Mouse (Mus musculus) neural tube, embryonic 15.5 days (tissue): ENCODE data around the gene Fam107b. TPM values are rescaled to one million over a fixed set of nuclear protein-coding genes. Genes with fewer than 3 reads are reported as not detected.

Experiments
- ATAC-seq: fragments of 200-750 bp; cut with Nextera tagmentation; 2 replicates; pipeline ENCODE4 v1.8.0; 2017; ENCODE audit warnings: mild to moderate bottlenecking, moderate TSS enrichment, moderate library complexity; ENCODE audit not compliant: low FRiP score
- H3K27ac ChIP-seq: fragments of 300-500 bp; sonication (generic); replicated peaks from 2 replicates; pipeline ENCODE4 v1.5.1; 2015; ENCODE audit warnings: mild to moderate bottlenecking, inconsistent platforms
- H3K27me3 ChIP-seq: fragments of 300-500 bp; sonication (generic); replicated peaks from 2 replicates; pipeline ENCODE4 v1.6.1; 2015; ENCODE audit warnings: inconsistent platforms
- H3K36me3 ChIP-seq: fragments of 300-500 bp; sonication (generic); 2 replicates; pipeline ENCODE4 v1.6.1; 2015; ENCODE audit warnings: inconsistent platforms
- H3K4me1 ChIP-seq: fragments of 300-500 bp; sonication (generic); 2 replicates; pipeline ENCODE4 v1.6.1; 2015; ENCODE audit warnings: inconsistent platforms
- H3K4me2 ChIP-seq: fragments of 300-500 bp; sonication (generic); 2 replicates; pipeline ENCODE4 v1.6.1; 2015; ENCODE audit warnings: inconsistent platforms, mild to moderate bottlenecking, moderate library complexity
- H3K4me3 ChIP-seq: fragments of 300-500 bp; sonication (generic); replicated peaks from 2 replicates; pipeline ENCODE4 v1.5.1; 2015; ENCODE audit warnings: mild to moderate bottlenecking, inconsistent platforms
- H3K9ac ChIP-seq: fragments of 300-500 bp; sonication (generic); replicated peaks from 2 replicates; pipeline ENCODE4 v1.6.1; 2015; ENCODE audit warnings: mild to moderate bottlenecking, inconsistent platforms
- H3K9me3 ChIP-seq: fragments of 300-500 bp; sonication (generic); replicated peaks from 2 replicates; pipeline ENCODE4 v1.6.1; 2016; ENCODE audit warnings: inconsistent platforms
- WGBS: fragments of 180-500 bp; shearing (Covaris S2); methylation state at CpG from one replicate; pipeline ENCODE4 v1.1.7; 2015; ENCODE audit warnings: mixed read lengths; 5-methylcytosine and 5-hydroxymethylcytosine counted together
- polyA plus RNA-seq: library from polyadenylated mRNA; unstranded; fragments of >200 nt; fragmentation: Nextera tagmentation; extraction: Ambion mirVana; gene quantifications from 2 replicates; pipeline ENCODE4 v1.2.1, GENCODE M21; 2015

Gene Fam107b
- polyA plus RNA-seq, 1 experiment from 2014 or later = 22.4 TPM

DNA sequence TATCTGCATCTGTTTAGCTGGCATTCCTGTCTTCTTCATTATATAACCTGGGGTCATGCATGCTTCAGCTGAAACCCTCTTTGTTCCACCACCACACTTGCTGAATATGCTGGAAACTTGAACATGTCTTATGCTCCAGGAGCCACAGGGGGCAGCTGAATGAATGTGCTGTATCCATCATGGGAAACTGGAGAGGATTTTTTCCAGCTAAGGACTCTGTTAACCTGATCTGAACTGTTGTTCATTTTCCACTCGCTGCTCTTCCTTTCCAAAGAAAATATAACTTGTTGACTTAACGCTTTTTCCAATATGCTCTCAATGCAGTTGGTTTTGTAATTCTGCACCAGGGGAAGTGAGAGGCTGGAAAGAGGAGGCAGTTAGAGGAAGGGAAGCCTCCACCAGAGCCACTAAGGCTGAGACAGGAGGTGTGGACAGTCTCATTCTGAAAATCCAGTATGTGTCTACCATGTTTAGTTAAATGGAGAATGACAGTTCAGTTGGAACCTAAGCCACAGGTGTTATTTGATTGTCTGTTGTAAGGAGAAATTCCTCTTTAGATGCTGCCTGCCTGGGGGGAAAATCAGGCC is 9.1 kb downstream of the Fam107b start:
- Histone ChIP-seq H3K4me2 (no peak overlapping the region), H3K27ac (no peak overlapping the region), H3K9me3 (no peaks in the 10 kb centered on the region), H3K27me3 (no peaks in the 10 kb centered on the region), H3K4me3 (no peak overlapping the region), H3K4me1 (no peaks in the 10 kb centered on the region), H3K36me3 (no peaks in the 10 kb centered on the region), H3K9ac (no peak overlapping the region)
- WGBS = 83% methylated on average over 2 of the region's 2 CpGs
- no peak for ATAC-seq

DNA sequence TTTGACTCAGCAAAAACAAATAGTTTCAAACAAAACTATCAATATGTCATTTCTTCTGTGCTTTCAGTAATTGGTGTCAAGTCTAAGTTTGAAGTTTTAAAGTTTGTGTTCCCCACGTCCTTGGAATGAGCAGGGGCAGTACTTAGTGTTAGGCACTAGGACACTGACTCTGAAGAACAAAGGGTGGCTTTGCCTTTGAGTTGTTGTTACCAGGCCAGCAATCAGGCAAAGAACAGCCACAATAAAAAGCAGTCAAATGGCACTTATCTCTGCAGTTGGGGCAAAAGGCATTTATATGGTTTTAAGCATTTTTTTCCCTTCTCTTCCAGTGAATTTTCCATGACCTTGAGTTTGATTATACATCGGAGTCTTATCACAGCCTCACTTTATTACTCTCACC is 12.5 kb downstream of the Fam107b start:
- H3K4me1 ChIP-seq = no peaks in the 10 kb centered on the region

DNA sequence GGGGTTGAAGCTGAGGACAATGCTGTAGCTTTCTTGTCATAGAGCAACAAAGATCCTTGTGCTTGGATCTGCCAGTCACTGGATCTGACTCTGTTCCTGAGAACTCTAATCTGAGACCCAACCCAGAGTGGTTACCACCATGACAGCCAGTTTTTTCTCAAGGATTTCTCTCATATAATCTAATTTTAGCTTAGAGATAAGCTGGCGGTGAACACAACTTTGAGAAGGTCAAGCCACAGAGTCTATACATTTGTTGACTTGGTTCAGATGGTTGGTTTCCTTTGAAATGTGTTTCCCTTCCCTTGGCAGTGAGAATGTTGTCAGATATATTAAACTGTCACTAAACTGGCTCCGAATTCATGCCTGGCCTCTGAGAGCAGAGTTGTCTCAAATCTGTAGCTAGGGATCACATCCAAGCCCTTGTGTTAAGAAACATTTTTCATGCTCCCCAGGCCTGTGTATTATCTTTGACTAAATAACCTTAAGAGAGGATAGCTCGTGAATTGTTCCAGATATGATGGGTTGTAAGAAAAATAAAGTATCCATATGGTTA is 15.0 kb downstream of the Fam107b start:
- H3K9ac ChIP-seq = no peak overlapping the region
- ATAC-seq = no peak
- H3K36me3 ChIP-seq = no peaks in the 10 kb centered on the region
- H3K4me1 ChIP-seq = no peaks in the 10 kb centered on the region
- no peak overlapping the region for H3K27ac ChIP-seq
- no peak overlapping the region for H3K4me2 ChIP-seq
- no peaks in the 10 kb centered on the region for H3K9me3 ChIP-seq
- WGBS = 87% methylated on average over 3 of the region's 3 CpGs
- H3K27me3 ChIP-seq = no peaks in the 10 kb centered on the region
- H3K4me3 ChIP-seq = no peak overlapping the region

More for the DNA sequence above, 12.5 kb downstream of the Fam107b start:
- WGBS = 53% methylated on average over 2 of the region's 2 CpGs
- no peaks in the 10 kb centered on the region for H3K36me3 ChIP-seq
- H3K4me3 ChIP-seq = no peak overlapping the region
- H3K27me3 ChIP-seq = no peaks in the 10 kb centered on the region
- H3K27ac ChIP-seq = no peak overlapping the region
- no peak for ATAC-seq
- H3K9ac ChIP-seq = no peak overlapping the region
- H3K4me2 ChIP-seq = no peak overlapping the region
- no peaks in the 10 kb centered on the region for H3K9me3 ChIP-seq

DNA sequence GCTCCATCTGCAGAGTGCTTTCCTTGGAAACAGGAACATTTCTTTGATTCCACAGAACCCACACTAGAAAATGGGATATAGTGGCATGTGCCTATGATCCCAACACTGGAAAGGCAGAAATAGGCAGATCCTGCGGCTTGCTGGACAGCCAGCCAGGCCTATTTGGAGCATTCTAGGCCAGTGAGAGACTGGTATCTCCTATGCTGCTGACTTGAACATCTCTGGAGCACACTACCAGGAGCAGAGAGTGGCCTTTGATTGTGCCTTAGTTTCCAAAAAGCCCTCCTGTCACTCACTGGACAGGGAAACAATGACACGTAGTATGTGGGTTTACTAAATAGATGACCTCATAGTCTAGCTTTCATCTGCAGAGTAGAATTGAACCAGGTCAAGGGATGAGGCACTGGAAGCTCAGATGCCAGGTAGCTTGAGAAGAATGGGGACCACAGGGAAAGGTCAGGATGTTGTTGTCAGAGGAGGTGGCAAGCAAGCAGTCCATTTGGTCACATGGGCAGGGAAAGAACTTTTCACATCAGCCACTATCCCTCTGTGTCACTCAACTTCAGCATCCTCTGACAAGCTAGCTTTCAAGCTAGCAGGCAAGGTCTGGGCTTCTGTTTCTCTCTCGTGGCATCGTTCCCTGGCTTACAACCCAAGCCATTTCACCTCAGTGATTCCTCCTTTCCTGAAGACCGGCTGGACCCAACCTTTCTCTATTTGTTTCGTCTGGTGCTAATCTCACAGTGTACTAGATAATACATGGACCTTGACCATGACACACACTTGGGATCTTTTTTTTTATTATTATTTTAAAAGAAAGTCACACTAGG is 20.0 kb downstream of the Fam107b start:
- no peak for ATAC-seq
- H3K36me3 ChIP-seq = no peaks in the 10 kb centered on the region
- H3K9ac ChIP-seq = no peak overlapping the region
- 88% methylated on average over 6 of the region's 6 CpGs for WGBS
- H3K4me1 ChIP-seq = no peaks in the 10 kb centered on the region
- H3K27me3 ChIP-seq = no peaks in the 10 kb centered on the region
- no peak overlapping the region for H3K4me3 ChIP-seq
- H3K4me2 ChIP-seq = no peak overlapping the region
- no peaks in the 10 kb centered on the region for H3K9me3 ChIP-seq
- no peak overlapping the region for H3K27ac ChIP-seq

DNA sequence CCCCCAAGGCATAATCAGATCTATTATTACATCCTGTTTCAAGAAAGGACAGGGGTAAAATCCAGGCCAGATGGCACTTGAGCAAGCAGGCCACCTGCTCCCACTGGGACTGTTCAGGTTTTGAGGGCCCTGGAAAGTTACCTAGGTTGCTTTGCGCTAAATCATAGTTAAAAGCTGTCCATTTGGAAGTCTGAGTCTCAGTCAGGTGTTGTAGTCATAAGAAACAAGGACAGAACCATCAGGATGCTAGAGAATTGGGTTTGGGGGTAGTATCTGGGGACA is 20.6 kb downstream of the Fam107b start:
- Histone ChIP-seq H3K27ac (no peak overlapping the region), H3K9me3 (no peaks in the 10 kb centered on the region), H3K4me2 (no peak overlapping the region), H3K27me3 (no peaks in the 10 kb centered on the region), H3K4me3 (no peak overlapping the region), H3K36me3 (no peaks in the 10 kb centered on the region), H3K9ac (no peak overlapping the region), H3K4me1 (no peaks in the 10 kb centered on the region)
- ATAC-seq = no peak
- WGBS = 84% methylated on average over 1 of the region's 1 CpGs

DNA sequence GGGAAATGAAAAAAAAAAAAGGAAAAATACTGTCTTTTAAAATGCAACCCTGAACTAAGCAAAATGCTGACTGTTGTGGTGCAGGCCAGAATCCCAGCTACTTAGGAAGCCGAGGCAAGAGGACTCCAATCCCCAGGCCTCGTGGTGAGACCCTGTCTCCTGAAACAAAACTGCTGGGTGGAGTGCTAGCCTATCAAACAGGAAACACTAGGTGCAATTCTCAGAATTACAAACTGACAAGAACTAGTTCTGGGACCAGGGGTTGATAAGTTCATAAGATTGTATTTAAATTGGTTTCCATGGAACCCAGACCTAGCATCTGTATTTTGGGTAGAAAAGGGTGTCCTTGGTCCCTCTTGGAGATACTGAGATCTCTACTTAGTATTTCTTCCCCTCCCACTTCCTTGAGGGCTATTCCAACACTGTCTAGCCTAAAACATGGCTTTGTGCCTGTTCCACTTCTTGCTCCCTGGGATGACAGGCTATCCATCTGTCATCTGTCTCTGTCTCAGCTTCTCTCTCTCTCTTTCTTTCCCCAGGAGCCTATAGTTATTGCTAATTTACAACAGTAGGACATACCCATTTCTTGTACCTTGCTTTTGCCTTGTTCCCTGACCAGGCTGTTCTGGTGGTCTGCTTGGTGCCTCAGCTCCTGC is 24.5 kb downstream of the Fam107b start:
- Histone ChIP-seq H3K27me3 (no peaks in the 10 kb centered on the region), H3K36me3 (no peaks in the 10 kb centered on the region), H3K27ac (no peak overlapping the region), H3K4me3 (no peak overlapping the region), H3K4me2 (no peak overlapping the region), H3K9me3 (peaks cover 6% of the 10 kb centered on the region; the same call in 1 of the 2 replicates), H3K9ac (no peak overlapping the region), H3K4me1 (no peaks in the 10 kb centered on the region)
- 74% methylated on average over 2 of the region's 2 CpGs for WGBS
- no peak for ATAC-seq

DNA sequence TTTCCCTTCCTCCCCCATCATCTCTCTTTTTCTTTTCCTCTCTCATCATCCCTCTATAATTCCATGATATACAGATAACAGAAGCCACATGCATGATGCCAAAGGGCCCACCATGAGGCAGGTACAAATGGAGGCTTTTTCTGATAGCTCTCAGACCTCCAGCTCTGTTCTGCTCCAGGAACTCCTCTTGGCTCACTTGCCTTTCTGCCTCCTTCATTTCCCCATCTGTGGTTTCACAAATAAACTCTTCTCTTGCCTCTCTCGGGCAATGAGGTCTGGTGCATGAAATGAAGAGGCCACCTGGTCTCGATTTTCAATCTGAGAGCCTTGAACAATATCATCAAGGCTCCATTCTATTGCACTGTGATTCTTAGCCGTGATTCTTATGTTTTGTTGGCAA is 30.1 kb downstream of the Fam107b start:
- Histone ChIP-seq H3K4me2 (no peak overlapping the region), H3K27ac (no peak overlapping the region), H3K4me1 (no peaks in the 10 kb centered on the region), H3K9ac (no peak overlapping the region), H3K36me3 (no peaks in the 10 kb centered on the region), H3K4me3 (no peak overlapping the region), H3K27me3 (no peaks in the 10 kb centered on the region), H3K9me3 (peaks cover 6% of the 10 kb centered on the region; the same call in 1 of the 2 replicates)
- WGBS = 75% methylated on average over 3 of the region's 3 CpGs
- ATAC-seq = no peak

DNA sequence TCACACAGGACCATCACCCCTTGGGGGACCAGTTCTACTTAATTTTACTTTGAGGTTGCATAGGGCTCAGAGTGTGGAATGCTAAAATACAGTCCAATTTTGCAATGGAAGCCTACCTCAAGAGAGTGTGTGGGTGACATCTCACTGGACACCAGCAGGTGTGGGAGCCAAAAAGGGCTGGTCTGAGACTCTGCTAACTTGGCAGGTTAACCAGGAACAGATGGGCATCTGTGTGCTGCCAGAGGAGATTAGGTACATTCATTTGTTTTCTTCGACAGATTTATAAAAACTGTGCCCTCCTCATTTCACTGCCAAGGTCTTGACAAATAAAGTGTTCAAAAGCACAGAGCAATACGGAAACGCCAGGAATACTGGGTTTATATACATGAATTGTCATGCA is 32.3 kb downstream of the Fam107b start:
- no peak overlapping the region for H3K27ac ChIP-seq
- no peak for ATAC-seq
- 88% methylated on average over 3 of the region's 3 CpGs for WGBS

DNA sequence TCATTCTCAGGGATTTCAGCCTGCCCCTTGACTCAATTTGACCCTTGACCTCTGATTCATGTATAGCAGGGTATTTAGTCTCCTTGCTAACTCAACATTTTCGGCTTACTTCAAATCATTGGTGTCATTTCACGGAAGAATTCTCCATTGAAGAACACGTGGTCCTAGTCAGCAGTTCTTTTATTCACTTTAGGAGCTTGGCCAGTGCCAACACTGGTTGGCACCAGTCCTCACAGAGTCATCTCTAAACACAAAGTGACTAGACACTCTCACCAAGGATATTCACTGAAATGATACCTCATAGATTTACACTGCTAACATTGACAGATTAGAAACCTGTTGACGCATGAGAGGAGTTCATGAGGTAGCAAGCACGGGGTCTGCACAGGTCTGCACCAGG is 32.9 kb downstream of the Fam107b start:
- Histone ChIP-seq H3K4me3 (no peak overlapping the region), H3K4me2 (no peak overlapping the region), H3K27me3 (no peaks in the 10 kb centered on the region), H3K4me1 (no peaks in the 10 kb centered on the region), H3K9me3 (no peaks in the 10 kb centered on the region), H3K27ac (no peak overlapping the region), H3K36me3 (no peaks in the 10 kb centered on the region), H3K9ac (no peak overlapping the region)
- no peak for ATAC-seq
- WGBS = 90% methylated on average over 5 of the region's 5 CpGs

More for the DNA sequence above, 32.3 kb downstream of the Fam107b start:
- no peaks in the 10 kb centered on the region for H3K4me1 ChIP-seq
- H3K27me3 ChIP-seq = no peaks in the 10 kb centered on the region
- no peak overlapping the region for H3K9ac ChIP-seq
- H3K9me3 ChIP-seq = no peaks in the 10 kb centered on the region
- no peak overlapping the region for H3K4me2 ChIP-seq
- H3K4me3 ChIP-seq = no peak overlapping the region
- no peaks in the 10 kb centered on the region for H3K36me3 ChIP-seq

DNA sequence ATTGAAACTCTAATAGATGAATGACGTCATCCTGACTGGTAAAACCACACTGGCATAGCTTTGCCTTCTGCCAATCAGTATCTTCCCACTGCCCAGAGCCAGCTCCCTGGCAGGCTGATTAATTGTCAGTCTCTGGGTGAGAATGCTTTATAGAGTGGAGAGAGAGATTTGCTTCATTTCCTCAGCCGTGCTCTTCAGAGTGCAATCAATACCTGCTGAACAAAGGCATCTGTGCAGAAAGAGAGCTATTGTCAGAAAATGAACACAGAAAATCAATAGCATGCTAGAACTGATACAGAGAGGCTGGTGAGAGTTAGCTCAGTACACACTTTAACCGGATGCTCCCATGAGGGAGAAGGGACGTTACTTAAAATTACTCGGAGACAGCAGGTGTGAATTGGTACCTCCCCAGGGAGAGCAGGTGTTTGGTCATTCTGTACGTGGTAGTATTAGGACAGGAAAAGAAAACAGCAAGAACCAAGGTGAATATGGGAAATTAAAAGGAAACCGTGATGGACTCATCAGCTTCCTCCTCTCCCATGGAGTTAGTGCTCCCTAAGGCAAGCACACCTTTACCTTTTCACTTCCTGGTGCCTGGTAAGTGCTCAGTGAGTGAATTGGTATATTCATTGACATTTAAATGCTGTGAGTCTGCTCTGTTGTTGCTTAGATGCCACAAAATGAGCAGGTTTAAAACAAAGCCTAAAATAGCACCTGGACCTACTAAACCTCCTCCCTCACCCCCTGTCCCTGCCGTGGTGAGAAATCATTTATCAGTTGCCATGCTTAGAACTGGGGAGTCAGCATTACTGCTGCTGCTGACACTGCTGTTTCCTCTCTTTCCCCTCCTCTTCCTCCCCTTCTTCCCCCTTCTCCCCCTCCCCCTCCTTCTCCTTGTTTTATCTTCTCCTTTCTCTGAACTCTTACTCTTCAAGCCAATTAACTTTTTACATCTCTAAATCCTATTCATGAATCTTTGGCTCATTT is 38.9 kb downstream of the Fam107b start:
- peak; percentile 87 for ATAC-seq
- H3K9me3 ChIP-seq = 0 out of 2 replicates have a peak, but pooled peaks cover 2% of the 10 kb centered on the region
- H3K4me1 ChIP-seq = peaks cover 9% of the 10 kb centered on the region
- no peaks in the 10 kb centered on the region for H3K27me3 ChIP-seq
- H3K4me3 ChIP-seq = no peak overlapping the region
- H3K9ac ChIP-seq = no peak overlapping the region
- no peaks in the 10 kb centered on the region for H3K36me3 ChIP-seq
- peak overlapping the region; percentile 49 for H3K27ac ChIP-seq
- peak overlapping the region; percentile 15; the same call in 1 of the 2 replicates for H3K4me2 ChIP-seq
- WGBS = 29% methylated on average over 8 of the region's 8 CpGs

DNA sequence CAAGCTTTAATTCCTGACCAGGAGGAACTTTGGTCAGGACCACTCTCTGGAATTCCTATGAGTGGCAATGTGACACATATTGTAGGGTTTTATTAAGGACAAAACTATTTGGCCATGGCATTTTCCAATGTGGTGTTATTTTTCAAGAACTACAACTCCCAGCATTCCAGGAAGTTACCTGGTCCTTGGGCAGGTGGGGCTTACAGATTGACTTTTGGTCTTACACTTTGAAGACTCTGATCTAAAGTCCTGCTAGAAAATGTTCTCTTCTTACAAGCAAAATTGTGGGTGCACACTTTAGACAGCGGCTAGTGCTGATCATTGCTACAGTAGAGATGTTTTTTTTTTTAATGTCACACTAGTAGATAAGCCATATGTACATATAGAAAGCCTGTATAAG is 48.2 kb downstream of the Fam107b start:
- no peak for ATAC-seq
- no peaks in the 10 kb centered on the region for H3K27me3 ChIP-seq
- H3K27ac ChIP-seq = no peak overlapping the region
- no peaks in the 10 kb centered on the region for H3K36me3 ChIP-seq
- H3K4me3 ChIP-seq = no peak overlapping the region
- H3K9me3 ChIP-seq = no peaks in the 10 kb centered on the region
- H3K4me2 ChIP-seq = no peak overlapping the region
- no peaks in the 10 kb centered on the region for H3K4me1 ChIP-seq
- no peak overlapping the region for H3K9ac ChIP-seq
- WGBS = 88% methylated on average over 1 of the region's 1 CpGs
